Mouse (Mus musculus) CD4-positive naive resting alpha-beta T cell, adult 57 days (primary cell): ENCODE data around the gene Spock2. TPM values are rescaled to one million over a fixed set of nuclear protein-coding genes. Genes with fewer than 3 reads are reported as not detected.

ENCODE experiments used
- total RNA-seq: library from RNA; stranded (reverse); gene quantifications from one replicate; pipeline ENCODE4 v1.2.4, GENCODE M21; 2023

Spock2 gene
- total RNA-seq: 7.7 TPM

GRCm38 (mm10) chr10:60106146-60106530 lies at the start of gene Spock2:
Spock2 (plus strand) TSS chr10:60106219.

Other genes with a start within 250 kb of the Spock2 start
- gene Dnajb12, start 226.7 kb upstream of the Spock2 start, total RNA-seq: 45.9 TPM
- 59.7 TPM for gene Ddit4, start 154.4 kb upstream of the Spock2 start, total RNA-seq
- 24.2 TPM for gene Ascc1, start 103.4 kb upstream of the Spock2 start, total RNA-seq
- gene Anapc16, start 103.1 kb upstream of the Spock2 start, total RNA-seq: 58.0 TPM
- gene Chst3, start 113.0 kb downstream of the Spock2 start, total RNA-seq: 4.3 TPM
- 360 TPM for gene Psap, start 171.4 kb downstream of the Spock2 start, total RNA-seq
- gene Vsir, start 240.6 kb downstream of the Spock2 start, total RNA-seq: 326 TPM